Mouse (Mus musculus): Measurements from ENCODE around the gene Tmem208.

Gene Tmem208

GRCm38 (mm10) chr8:105354549-105354948, 28.4 kb downstream of the Tmem208 start:
- DNase-seq (ENCODE audit: low spot score) = no peak

DNA sequence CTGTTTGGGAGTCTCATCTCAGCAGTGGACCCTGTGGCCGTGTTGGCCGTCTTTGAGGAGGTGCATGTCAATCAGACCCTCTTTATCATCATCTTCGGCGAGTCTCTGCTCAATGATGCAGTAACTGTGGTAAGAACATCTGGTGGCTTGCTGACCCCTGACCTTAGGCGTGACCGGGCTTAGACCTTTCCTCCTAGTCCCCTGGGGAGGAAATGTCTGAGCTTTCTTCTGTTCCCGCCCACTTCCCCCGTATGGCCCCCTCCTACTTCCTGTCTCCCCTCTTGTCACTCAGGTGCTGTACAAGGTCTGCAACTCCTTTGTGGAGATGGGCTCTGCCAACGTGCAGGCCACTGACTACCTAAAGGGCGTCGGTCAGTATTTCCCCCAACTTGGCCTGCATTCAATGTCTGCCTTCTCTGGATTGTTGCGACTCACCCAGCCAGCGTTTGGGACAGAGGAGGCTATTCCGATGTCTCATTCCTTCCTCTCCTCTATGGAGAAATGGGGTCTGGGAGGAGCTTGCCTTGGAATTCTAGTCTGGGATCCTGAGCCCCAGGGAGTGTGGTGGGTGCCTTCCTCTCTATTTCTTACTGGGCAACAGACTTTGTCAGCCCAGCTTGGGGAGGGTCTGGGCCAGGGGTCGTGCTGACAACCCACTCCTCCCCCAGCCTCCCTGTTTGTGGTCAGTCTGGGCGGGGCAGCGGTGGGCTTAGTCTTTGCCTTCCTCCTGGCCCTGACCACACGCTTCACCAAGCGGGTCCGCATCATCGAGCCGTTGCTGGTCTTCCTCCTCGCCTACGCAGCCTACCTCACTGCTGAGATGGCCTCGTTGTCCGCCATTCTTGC, 29.2 kb downstream of the Tmem208 start:
- no peak for DNase-seq (ENCODE audit: low spot score)

DNA sequence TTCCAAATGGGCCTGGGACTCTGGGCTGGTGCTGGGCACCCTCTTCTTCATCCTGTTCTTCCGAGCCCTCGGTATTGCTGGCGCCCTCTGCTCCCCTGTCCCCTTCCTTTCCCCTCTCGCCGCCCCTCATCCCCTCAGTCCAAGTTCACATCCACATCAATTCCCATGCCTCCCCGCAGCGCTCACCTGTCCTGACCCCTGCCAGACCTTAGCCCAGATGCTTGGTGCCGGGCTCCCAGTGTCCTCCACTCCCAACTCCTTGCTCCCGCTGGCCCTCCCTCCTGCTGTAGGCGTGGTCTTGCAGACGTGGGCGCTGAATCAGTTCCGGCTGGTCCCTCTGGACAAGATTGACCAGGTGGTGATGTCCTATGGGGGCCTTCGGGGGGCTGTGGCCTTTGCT, 30.5 kb downstream of the Tmem208 start:
- no peak for DNase-seq (ENCODE audit: low spot score)

- DNase-seq (ENCODE audit: low spot score) = no peak
Measured at GRCm38 (mm10) chr8:105359208-105359607, 33.1 kb downstream of the Tmem208 start.

- DNase-seq (ENCODE audit: low spot score) = no peak
Measured at GRCm38 (mm10) chr8:105359646-105360045, 33.5 kb downstream of the Tmem208 start.

DNA sequence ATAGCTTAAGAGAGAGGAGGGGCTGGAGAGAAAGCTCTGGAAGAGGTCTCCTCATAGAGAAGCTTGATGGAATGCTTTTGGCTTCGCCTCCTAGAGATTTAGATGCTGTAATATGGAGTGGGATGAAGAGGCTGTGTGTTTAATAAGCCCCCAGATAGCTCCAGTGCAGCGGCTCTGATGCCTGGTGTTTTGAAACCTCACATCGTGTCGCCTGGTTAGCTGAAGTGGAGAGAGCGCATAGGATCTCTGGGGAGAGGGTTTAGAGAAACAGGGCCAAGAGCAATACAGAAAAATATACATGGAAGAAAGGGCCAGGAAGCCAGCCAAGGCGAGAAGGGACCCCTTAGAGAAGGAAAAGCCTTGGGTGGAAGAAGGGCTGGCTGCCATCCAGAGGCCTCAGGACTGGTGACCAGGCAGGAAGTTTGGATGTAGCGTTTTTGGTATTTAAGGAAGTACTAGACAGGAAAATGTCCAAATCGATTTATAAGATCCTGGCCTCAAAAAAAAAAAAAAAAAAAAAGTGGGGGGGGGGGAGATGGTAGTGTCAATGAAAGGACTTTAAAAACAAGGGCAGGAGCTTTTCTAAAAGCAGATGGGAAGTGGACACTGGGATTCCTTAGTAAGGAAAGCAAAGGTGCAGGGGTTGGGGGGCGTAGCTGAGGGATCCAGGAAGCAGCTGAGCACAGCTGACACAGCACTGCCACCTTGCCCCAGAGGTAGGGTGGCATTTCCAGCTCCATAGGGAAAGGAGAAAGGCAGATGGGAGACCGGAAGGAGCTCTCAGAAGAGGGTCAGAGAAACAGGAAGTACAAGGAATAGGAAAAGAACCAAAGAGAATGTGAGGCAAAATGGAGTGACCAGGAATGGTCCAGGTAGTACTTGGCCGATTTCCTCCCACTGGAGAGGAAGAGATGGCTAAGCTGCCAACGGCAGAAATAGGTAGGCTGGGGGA, 35.9 kb downstream of the Tmem208 start:
- DNase-seq (ENCODE audit: low spot score) = no peak

- no peak for DNase-seq (ENCODE audit: low spot score)
Measured at GRCm38 (mm10) chr8:105367107-105367506, 41.0 kb downstream of the Tmem208 start.

DNA sequence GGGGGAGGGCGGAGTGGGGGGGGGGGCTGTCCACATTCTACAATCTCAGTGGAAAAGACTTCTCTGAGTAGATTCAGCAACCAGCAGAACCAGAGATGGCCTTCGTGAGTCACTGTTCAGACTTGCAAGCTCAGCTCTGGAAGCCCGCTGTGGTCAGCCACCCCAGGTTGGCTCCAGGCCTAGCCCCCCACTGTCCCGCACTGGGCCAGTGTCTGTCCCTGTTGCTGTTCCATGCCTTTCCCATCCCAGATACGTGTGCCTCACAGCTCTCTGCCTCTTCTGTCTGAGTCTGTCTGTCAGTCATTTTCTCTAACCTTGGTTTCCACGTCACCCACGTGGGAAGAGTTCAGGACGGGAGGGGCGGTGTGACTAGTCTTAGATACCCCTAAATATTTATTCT, 46.3 kb downstream of the Tmem208 start:
- no peak for DNase-seq (ENCODE audit: low spot score)

DNA sequence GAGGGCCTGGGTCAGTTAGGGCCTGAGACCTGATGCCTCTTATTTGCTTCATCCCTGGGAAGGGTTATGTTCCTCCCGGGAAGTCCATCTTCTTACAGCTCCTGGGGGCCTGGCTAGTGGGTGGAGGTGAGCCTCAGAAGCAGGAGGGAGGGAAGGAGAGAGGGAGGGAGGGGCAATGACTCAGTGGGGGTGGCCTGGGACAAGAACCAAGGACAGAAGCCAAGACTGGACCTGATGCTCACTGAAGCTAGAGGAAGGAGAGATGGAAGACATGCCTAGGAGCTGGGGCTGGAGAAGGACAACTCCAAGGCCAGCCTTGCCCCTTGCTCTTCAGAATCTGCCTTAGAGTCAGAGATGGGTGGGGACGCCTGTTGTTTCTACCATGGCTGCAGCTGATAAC, 46.9 kb downstream of the Tmem208 start, which contains the start of gene Plekhg4:
Gene Plekhg4, plus strand, starts transcription at position 243 of the 400 bp plus-strand sequence.
- DNase-seq (ENCODE audit: low spot score) = no peak

DNA sequence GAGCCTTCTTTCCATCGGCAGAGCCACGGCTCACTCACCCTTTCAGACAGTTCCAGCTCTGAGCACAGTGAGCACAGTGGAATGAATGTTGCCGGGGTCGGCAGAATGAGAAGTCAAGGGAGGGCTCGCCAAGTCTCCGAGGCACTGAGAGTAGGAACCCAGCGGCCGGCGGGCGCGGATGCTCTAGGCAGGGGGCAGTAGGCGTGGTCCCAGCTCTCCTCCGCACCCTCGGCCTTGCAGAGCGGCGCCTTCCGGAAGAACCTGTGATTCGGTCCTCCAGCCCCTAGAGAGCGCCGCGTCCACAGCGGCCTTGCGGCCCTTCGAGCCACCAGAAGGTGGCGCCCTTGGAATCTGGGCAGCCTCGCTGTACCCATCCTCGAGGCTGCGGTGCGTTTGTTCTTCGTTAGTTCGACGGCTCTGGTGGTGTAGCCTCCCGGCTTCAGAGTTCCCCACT, 48.4 kb downstream of the Tmem208 start:
- DNase-seq (ENCODE audit: low spot score) = no peak

DNA sequence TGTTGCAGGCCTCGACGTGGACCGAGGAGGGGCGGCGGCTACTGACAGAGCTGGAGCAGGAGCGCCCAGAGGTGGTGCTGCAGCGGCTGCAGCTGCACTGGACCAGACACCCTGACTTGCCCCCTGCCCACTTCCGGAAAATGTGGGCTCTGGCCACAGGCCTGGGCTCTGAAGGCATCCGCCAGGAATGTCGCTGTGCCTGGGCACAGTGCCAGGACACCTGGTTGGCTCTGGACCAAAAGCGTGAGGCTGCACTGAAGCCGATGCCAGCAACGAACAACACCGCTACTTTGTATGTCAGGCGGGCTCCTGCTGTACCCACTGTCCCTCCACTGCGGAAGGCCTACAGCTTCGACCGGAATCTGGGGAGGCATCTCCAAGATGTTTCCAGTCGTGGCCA, 52.5 kb downstream of the Tmem208 start:
- DNase-seq (ENCODE audit: low spot score) = no peak

DNA sequence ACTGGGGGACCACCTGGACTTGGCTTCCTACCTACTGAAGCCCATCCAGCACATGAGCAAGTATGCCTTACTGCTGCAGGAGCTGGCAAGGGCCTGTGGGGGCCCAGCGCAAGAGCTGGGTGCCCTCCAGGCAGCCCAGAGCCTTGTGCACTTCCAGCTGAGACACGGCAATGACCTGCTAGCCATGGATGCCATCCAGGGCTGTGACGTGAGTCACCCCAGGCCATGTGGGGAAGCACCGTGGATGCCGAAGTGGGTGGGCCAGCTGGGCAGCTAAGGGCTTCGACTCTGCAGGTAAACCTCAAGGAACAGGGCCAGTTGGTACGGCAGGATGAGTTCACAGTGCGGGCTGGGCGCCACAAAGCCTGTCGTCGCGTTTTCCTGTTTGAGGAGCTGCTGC, 54.2 kb downstream of the Tmem208 start:
- DNase-seq (ENCODE audit: low spot score) = no peak

DNA sequence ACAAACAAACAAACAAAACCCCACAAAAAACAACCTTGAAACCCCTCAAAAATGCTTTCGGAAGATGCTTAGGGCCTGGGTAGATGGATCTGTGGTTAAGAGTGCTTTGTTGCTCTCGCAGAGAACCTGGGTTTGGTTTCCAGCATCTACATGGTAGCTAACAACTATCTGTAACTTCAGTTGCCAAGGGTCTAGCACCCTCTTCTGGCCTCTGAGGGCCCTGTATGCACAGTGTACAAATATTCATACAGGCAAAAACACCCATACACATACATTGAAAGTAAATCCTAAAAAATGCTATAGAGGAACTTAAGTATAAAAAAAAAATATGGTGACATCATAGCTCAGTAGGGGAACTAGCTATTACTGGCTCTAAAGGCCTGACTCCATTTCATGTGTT, 57.9 kb downstream of the Tmem208 start:
- DNase-seq (ENCODE audit: low spot score) = no peak

All from left cerebral cortex, adult 11 months (tissue).